Mouse (Mus musculus): ENCODE data around the gene Ppcdc.

DNA sequence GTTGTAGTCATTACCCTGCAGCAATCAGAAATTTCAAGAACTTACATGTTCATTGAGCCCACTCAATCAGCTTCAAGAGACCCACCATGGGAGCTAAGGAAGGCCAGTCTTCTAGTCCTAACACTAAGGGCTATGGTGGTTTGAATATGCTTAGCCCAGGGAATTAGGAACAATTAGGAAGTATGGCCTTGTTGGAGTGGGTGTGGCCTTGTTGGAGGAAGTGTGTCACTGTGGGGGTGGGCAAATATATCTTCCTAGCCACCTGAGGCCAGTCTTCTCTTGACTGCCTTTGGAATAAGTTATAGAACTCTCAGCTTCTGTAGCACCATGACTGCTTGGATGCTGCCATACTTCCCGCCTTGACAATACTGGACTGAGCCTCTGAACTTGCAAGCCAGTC is 696 bp upstream of the Ppcdc start:
- TF ChIP-seq POLR2A (IDR thresholded peaks at IDR 0.05; ENCODE audit: insufficient read length, low read depth) (no peak), USF1 (IDR thresholded peaks at IDR 0.05; ENCODE audit: low read depth) (no peak), E2F4 (IDR thresholded peaks at IDR 0.05; ENCODE audit: insufficient read depth) (no peak), MYOG (IDR thresholded peaks at IDR 0.05; ENCODE audit: control insufficient read depth in 1 of 3, insufficient read depth in 1 of 3, insufficient read length in 2 of 3, low read depth in 2 of 3) (no peak), MYOD1 (IDR thresholded peaks at IDR 0.05; ENCODE audit: control insufficient read depth in 1 of 3, insufficient read length in 2 of 3, low read depth in 2 of 3) (no peak), POLR2AphosphoS2 (IDR thresholded peaks at IDR 0.05; ENCODE audit: insufficient read length, low read depth) (no peak), CEBPB (IDR thresholded peaks at IDR 0.05; ENCODE audit: insufficient read depth, poor library complexity, severe bottlenecking) (no peak), MAX (IDR thresholded peaks at IDR 0.05; ENCODE audit: low read depth) (no peak)

All from myocyte (in vitro differentiated cells).